Mouse (Mus musculus) lung, postnatal 14 days (tissue): ENCODE measurements around the gene Sertad4.

Experiments
- DNase-seq: peaks from one replicate; pipeline ENCODE4 v3.0.0; 2021

Gene Sertad4

GRCm38 (mm10) chr1:192851126-192851525 is 4.4 kb downstream of the Sertad4 start:
- no peak for DNase-seq

- no peak for DNase-seq
These were observed 5.9 kb downstream of the Sertad4 start for GRCm38 (mm10) chr1:192849616-192850015.

GRCm38 (mm10) chr1:192847254-192847653 is 8.3 kb downstream of the Sertad4 start:
- no peak for DNase-seq

- no peak for DNase-seq
These were observed 14.3 kb downstream of the Sertad4 start for GRCm38 (mm10) chr1:192841094-192841813.

- no peak for DNase-seq
These were observed 14.9 kb downstream of the Sertad4 start for GRCm38 (mm10) chr1:192840655-192841054.

GRCm38 (mm10) chr1:192835211-192835681 is 20.3 kb downstream of the Sertad4 start:
- DNase-seq: no peak

DNA sequence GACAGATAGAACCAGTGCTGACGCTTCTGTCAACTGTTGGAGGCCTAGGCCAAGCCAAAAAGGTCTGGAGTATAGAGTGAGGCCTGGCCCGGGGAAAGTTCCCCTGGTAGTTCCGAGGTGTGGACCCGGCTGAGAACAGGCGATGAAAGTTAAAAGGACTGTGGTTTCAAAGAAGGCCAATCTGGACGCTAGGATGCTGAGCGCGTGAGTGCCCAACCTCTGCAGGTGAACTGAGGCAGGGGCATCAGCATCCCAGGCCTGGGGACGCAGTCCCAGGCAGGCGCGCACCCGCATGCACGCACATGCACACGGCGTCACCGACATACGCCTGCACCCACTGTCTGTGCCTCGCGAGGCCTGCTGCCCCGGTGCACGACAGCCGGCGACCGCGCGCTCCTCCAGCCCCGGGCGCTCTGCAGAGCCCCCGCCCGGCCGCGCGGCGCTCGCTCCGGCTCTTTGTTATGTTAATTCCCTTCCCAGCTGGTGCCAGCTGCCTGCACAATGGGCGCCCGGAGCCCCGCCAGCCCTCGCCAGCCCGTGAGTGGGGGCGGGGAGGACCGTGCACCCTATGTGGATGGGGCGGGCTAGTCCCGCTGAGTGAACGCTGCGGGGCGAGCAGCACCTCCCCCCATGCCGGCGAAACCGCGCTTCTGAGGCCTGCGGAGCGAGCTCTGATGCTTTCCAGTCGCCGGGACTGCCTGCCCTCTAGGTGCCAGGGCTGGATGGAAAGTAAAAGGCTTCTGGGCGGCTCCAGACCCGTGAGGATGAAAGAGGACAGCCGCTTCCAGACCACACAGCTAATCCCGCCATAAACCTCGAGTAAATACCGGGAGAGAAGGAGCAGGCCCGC is 21.0 kb downstream of the Sertad4 start:
- DNase-seq: peak; percentile 48

GRCm38 (mm10) chr1:192833586-192833985 is 22.0 kb downstream of the Sertad4 start:
- DNase-seq: no peak

GRCm38 (mm10) chr1:192833097-192833496 is 22.5 kb downstream of the Sertad4 start:
- DNase-seq: no peak

DNA sequence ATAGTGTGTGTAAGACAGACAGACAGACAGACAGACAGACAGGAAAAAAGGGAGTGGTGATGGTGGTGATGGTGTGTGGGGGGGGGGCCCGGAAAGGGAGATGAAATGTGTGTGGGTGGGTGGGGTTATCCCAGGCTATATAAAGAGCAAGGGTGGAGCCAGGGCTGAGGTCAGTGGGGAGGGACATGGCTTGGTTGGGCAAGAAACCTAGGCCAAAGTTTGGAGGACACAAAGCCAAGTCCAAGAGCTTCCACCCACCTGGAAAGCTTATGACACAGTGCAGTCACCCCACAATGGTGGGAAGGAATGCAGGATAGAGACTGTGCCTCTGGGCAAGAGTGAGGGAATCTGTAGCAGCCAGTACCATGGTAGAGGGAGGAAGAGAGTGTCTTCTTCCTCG is 23.2 kb downstream of the Sertad4 start:
- no peak for DNase-seq

- no peak for DNase-seq
These were observed 25.1 kb downstream of the Sertad4 start for GRCm38 (mm10) chr1:192830444-192830843.

GRCm38 (mm10) chr1:192828928-192829327 is 26.6 kb downstream of the Sertad4 start:
- no peak for DNase-seq

DNA sequence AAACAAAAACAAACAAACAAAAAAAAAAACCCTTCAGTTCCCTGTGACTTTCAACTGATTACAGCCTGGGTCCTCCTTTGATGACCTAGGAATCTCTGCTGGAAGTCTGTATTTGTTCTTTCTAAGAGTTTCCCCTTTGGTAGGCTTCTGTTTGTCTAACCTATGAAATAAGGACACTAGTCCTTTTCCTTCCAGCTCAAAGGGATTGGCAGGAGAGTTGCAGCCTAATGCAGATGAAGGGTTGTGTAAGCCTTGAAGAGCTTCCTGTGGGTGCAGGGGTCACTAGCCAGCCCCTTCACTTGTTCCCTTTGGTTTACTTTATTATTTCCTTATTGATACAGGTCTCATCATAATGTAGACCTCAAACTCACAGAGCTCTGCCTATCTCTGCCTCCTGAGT is 27.6 kb downstream of the Sertad4 start:
- no peak for DNase-seq

DNA sequence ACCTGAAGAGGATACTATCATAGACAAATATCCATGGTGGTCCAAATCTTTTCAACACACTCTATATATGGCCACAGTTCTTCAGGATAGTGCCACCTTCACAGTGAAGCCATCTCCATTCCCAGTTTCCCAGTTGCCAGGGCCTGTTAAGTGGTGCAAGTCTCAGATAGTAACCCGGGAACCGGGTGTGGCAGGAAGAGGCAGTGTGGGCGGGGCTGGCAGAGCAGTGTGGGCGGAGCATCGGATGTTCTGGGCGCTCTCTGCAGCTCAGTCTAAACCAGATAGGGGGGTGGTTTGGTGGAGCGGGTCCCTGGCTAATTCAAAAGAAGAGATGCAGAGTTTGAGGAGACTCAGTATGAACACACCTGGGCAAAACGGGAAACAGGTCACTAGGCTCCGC is 29.8 kb downstream of the Sertad4 start:
- DNase-seq: no peak

- DNase-seq: peak; percentile 50
These were observed 32.7 kb downstream of the Sertad4 start for GRCm38 (mm10) chr1:192822652-192823525.

DNA sequence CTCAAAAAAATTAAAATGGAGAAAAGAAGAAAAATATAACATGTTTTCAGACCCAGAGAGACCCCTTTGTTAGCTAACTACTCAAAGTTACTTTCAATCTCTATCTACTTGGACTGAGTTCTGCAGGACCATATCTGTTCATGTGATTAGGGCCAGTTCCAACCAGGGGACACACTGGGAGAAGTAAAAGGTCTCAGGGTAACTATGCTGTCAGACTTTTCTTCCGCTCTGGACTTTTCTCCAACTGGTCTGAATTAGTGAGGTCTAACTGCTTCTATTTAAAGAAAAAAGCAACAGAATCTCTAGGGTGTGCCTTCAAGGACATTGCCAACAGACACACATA is 33.3 kb downstream of the Sertad4 start:
- no peak for DNase-seq

DNA sequence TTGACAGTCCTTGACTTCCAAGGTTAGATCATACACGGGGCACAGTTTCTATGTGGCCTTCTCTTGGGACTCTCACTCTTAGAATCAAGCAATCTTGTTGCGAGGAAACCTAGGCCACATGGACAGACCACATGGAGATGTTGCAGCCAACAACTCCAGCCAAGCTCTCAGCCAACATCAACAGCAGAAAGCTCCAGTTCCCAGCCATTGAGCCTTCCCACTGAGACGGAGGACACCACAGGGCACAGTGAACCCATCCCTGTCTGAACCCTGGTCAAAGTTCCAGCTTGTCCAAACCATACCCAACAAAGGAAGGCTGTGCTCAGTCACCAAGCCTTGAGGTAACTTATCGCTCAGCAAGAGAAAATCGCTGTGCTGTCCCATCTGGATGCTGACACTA is 37.2 kb downstream of the Sertad4 start:
- no peak for DNase-seq

DNA sequence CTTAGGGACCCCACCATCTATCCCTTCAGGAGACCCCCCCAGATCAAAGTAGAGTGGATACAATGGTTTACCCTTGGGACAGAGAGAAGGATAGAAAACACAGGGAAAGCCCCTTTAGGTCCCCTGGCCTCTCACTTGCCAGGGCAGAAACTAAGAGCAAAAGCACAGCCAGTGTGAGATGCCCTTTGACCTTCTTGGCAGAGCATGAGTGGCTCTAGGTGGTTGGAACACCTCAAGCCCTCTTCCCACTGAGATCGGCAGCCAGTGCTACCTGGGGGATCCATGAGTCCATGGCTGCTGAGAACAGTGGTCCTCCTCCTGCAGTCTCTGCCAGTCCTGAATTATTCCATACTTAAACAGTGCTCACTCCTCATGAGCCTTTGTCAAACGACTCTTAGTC is 39.8 kb downstream of the Sertad4 start:
- no peak for DNase-seq

DNA sequence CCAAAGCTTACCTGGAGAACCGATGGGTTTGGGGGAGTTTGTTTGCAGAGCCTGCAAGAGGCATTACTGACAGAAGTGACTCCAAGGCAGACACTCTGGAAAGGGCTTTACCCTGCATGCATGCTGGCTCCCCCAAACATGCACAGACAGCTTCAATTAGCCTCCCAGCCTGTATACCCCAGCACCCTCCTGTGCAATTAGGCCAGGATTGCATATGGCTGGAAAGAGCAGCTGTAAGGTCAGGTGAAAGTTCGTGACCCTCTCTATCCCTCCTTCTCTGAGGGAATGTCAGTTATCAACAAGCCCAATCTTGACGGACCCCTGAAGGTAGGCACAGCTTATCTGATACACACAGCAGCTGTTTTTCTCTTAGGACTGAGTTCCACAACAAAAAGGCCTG is 40.9 kb downstream of the Sertad4 start:
- DNase-seq: no peak

DNA sequence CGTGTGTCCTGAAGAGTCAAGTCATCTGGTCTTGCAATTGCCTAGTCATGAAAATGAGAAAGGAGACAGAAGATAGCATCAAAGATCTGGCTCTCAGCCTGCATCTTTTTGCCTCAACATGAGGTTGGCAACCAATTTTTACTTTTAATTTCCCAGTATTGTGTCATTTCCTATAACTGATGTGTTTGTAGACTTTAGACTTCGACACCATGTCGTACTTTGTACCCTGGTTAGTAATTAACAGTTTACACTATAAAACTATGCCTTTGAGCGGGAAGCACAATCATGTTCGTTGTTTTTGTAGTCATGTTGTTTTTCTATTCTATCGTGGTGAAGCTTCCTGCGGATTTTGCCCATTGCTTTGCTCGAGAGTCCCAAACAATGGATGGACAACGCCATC is 42.8 kb downstream of the Sertad4 start:
- DNase-seq: no peak

- no peak for DNase-seq
These were observed 43.3 kb downstream of the Sertad4 start for GRCm38 (mm10) chr1:192812290-192812689.

DNA sequence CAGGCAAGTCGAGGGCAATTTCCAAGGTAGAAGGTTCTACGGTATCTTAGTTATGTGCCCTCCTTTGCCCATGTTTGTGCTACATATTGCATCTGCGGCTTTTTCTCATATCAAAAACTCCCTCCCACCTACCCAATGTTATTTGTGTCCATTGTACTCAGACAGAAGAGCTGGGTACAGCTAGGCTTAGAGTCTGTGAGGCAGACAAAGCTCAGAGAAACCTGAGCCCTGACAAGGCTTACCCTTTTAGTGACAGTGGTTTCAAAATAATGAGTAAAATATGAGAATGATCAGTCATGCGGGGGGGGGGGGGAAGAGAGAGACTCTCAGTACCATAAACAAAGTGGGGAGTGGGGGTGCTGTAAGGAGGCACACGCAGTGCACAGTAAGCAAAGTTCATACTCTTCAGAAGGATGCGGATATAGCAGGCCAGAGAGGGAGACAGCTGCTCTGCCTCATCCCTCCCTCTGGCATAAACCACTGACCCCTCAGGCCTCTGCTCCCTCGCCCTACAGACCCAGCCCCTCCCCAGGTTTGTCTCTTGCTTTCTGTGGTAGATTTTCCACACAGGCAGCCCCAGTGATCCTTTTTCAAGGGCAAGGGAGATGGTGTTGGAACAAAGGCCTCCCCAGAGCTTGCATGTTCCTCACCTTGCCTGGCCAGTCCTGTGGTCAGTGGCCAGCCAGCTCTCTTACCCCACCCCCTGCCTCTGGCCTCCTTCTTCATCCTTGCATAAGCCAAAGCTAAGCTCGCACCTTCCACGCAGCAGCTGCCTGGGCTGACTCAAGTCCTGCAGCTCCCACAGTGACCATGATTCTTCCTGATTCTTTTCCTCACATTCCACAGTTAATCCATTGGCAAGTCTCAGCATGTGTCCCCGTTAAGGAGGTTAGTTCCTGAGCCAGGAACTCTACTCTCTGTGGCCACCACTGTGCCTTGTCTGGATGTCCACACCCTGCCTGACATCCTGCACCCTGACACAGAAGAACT is 49.1 kb downstream of the Sertad4 start:
- DNase-seq: no peak
